ENCODE assay signal across 8 mouse cellular contexts in the genomic region with DNA sequence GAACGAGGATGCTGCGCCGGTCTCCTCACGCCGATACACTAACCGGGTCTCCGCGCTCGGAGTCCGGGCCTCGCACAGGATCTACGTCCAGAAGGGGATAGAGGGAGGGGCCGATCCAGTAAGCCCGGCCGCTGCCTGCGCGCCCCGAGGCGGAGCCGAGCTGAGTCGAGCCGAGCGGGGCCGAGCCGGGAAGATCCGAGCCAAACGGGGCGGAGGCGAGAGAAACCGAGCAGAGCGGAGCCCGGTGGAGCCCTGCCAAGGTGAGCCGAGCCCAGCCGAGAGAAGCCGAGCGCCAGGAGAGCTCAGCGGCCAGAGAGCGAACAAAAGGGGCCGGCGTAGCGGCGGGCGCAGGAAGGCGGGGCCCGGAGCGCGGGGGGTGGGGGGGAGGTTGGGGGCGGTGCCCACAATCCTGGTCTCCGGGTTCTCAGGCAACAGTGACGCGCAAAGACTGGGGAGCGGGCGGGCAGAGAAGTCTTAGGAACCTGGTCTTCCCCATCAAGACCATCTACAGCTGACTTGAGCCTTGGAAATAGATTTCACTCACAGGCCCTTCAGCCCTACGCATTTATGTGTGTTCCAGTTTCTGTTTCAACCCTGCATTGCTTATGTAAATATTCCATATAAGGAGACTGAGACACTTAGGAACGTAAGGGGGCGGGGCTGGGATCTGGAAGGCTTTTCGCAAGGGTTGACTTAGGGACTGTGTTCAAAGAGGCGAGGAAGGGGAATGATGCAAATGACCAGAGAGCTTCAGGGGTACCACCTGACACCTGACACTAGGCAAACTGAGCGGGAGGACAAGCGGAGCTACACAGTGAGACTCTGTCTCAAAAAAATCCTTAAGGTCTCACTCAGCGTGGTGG. TPM values are rescaled to one million over a fixed set of nuclear protein-coding genes. Genes with fewer than 3 reads are reported as not detected.
A peak's percentile ranks its signal among the peaks of the same experiment; 100 is the strongest.
DNase-seq lines count a peak whose midpoint lies in the region; ATAC-seq lines count a peak whose summit lies in the region.

A gene (minus strand): TSS at position 325 of the 863 bp plus-strand sequence.

- H3K4me2 ChIP-seq in hindbrain, embryonic 11.5 days (replicated peaks; ENCODE audit: low read depth, low read length) = peak within 1 kb of the TSS; percentile 92

- H3K27me3 ChIP-seq in hindbrain, embryonic 11.5 days (ENCODE audit: control insufficient read depth, insufficient read depth, low read length) = no peaks in the 10 kb centered on the region

- H3K4me3 ChIP-seq in hindbrain, embryonic 11.5 days (ENCODE audit: low read depth, low read length) = peak within 1 kb of the TSS; percentile 96

- peak; percentile 65 for DNase-seq in MEL-GATA-1-ER (ENCODE audit: extremely low read depth, low read depth)
- DNase-seq in cerebellum, adult 9-11 months = peak; percentile 99
- DNase-seq in frontal cortex, adult 2 months (ENCODE audit: extremely low spot score in 1 of 2, low spot score in 1 of 2) = peak; percentile 95 to 99
- peak; percentile 91 for DNase-seq in hindbrain, embryonic 11.5 days (ENCODE audit: low spot score)
- DNase-seq in layer of hippocampus, postnatal 10 days (ENCODE audit: low spot score in 2 of 2) = peak; percentile 100
- DNase-seq in lung, postnatal 10 days = peak; percentile 99
- peak; percentile 99 for DNase-seq in ovary, postnatal 36 days (ENCODE audit: low spot score)
- peak; percentile 87 for DNase-seq in thymus, postnatal 25 days

- peak within 1 kb of the TSS; percentile 98 for H3K27ac ChIP-seq in hindbrain, embryonic 11.5 days (ENCODE audit: low read depth, low read length)

- peaks cover 14% of the 10 kb centered on the region for H3K4me1 ChIP-seq in hindbrain, embryonic 11.5 days (replicated peaks; ENCODE audit: control insufficient read depth, insufficient read depth, low read length)

- peak within 1 kb of the TSS; percentile 97 for H3K9ac ChIP-seq in hindbrain, embryonic 11.5 days (ENCODE audit: low read depth, low read length)

- ATAC-seq in hindbrain, embryonic 11.5 days (ENCODE audit: low FRiP score) = peak; percentile 88

- H3K9me3 ChIP-seq in hindbrain, embryonic 11.5 days (ENCODE audit: control insufficient read depth, low read length) = no peaks in the 10 kb centered on the region

- 1% methylated on average over 60 of the region's 61 CpGs for WGBS in hindbrain, embryonic 11.5 days

- H3K36me3 ChIP-seq in hindbrain, embryonic 11.5 days (ENCODE audit: control insufficient read depth, insufficient read depth, low read length) = no peaks in the 10 kb centered on the region

RNA-seq across cellular contexts. Expression of the gene that starts here (rescaled TPM):
- 72.4 and 72.6 TPM in 2 replicates for polyA plus RNA-seq in frontal cortex, adult 2 months (2012; rRNA removed)
- 7.4 and 8.0 TPM in 2 replicates for polyA plus RNA-seq in hindbrain, embryonic 11.5 days (2014; fragmentation: Nextera tagmentation; extraction: Ambion mirVana)
- total RNA-seq in layer of hippocampus, postnatal 10 days (2021) = 100 to 1,000 TPM; 124 to 133 TPM

Comparison
In these comparisons a context has a peak if more than half of its experiments do, and no peak if none do; other contexts are left out.
1. Peak in every context shown above with its lines: DNase-seq, ATAC-seq, H3K4me3 ChIP-seq and H3K27ac ChIP-seq.